Mouse (Mus musculus): Measurements from ENCODE around the gene Lin9. TPM values are rescaled to one million over a fixed set of nuclear protein-coding genes. Genes with fewer than 3 reads are reported as not detected.

Gene Lin9
- 14.2 TPM for total RNA-seq (2023)

DNA sequence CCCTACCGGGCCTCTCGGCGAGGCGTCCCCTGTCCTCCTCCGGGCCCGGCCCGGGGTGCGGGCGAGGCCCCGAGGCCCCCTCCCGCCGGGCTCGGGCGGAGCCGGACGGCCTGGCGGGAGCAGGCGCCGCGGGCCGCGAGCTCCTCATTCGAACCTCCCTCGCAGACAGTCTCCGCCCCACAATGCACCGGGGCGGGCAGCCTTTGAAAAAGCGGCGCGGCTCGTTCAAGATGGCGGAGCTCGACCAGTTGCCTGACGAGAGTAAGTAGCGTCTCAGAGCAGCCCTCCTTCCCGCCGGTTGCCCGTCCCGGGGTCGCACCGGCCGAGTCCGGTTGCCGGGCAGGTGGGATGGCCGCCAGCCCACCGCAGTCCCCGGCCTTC lies at the start of gene Lin9:
Lin9 (plus strand) TSS at position 14 of the 381 bp plus-strand sequence.

GRCm38 (mm10) chr1:180696626-180697352 lies 55.8 kb downstream of the Lin9 start, which contains the start of gene Mixl1:
Gene Mixl1, minus strand, starts transcription at chr1:180697034.

GRCm38 (mm10) chr1:180725704-180726179 lies 84.8 kb downstream of the Lin9 start, which contains the start of gene Acbd3:
Gene Acbd3, plus strand, starts transcription at chr1:180726043.

Other genes starting within 250 kb of the Lin9 start
- gene Stum, start 157.6 kb upstream of the Lin9 start, total RNA-seq (2023): 0.09 TPM
- gene Parp1, start 72.2 kb upstream of the Lin9 start, total RNA-seq (2023): 69.7 TPM
- not detected for gene Mixl1, start 55.9 kb downstream of the Lin9 start, total RNA-seq (2023)
- gene Acbd3, start 84.9 kb downstream of the Lin9 start, total RNA-seq (2023): 59.4 TPM
- 746 TPM for gene H3f3a, start 172.8 kb downstream of the Lin9 start, total RNA-seq (2023)
- gene Sde2, start 210.0 kb downstream of the Lin9 start, total RNA-seq (2023): 74.2 TPM

All from CD4-positive naive resting alpha-beta T cell, adult 76 days (primary cell).